8 mouse cellular contexts compared by ENCODE assay signal in the genomic region with DNA sequence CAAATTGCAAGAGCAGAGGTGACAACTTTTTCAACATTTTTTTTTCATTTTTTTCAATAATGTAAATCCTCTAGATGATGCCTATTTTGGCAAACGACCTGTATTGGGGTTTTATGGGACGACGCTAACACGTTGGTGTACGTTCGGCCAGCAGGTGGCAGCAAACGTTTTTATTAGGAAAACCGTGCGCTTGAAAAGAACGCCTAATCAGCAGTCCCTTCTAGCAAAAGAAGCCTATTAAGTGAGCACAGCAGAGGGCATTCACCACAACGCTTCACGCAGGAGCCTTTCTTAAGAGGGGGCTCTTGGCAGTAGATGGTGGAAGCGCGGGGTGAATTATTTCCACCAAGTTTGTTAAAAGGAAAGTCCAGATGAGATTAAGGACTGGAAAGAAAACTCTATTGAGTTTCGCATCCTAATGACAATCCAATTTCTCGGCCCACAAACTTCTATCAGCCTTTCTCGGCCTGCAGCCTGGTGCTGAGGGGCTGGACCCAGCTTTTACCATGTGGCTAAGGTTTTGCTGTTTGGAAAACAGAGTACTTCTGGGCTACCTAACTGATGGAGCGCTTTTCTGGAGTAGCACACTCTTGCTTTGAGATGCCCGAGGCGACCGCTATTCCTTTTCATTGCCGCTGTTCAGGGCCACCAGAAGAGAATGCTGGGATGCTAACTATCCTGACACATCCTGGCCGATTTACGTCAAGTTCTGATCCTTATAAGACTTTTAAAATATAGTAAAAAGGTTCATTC.
DNase-seq lines count a peak whose midpoint lies in the region; ATAC-seq and TF ChIP-seq lines count a peak whose summit lies in the region.

No protein-coding gene starts in this region.

- peak; percentile 87 for TF ChIP-seq CTCF in gastrocnemius, adult 2 months (IDR thresholded peaks at IDR 0.05)
- peak; percentile 81; the same call in 1 of the 2 replicates for TF ChIP-seq CTCF in small intestine, adult 2 months (IDR thresholded peaks at IDR 0.05; ENCODE audit: extremely low read depth, insufficient read length, insufficient replicate concordance, low read depth, low read length)

- no peak overlapping the region for H3K9ac ChIP-seq in intestine, embryonic 14.5 days (ENCODE audit: low read length)
- no peak overlapping the region for H3K9ac ChIP-seq in midbrain, embryonic 11.5 days (ENCODE audit: low read length)

- H3K4me1 ChIP-seq in intestine, embryonic 14.5 days (replicated peaks; ENCODE audit: control insufficient read depth, insufficient read depth, low read length), result no peaks in the 10 kb centered on the region
- no peaks in the 10 kb centered on the region for H3K4me1 ChIP-seq in midbrain, embryonic 11.5 days (ENCODE audit: control insufficient read depth, insufficient read depth, low read length)
- H3K4me1 ChIP-seq in small intestine, adult 2 months (ENCODE audit: control insufficient read depth, insufficient read depth, insufficient read length, low read length), result no peaks in the 10 kb centered on the region

- no peaks in the 10 kb centered on the region for H3K27me3 ChIP-seq in intestine, embryonic 14.5 days (replicated peaks; ENCODE audit: control insufficient read depth, insufficient read depth, low read length)
- H3K27me3 ChIP-seq in midbrain, embryonic 11.5 days (ENCODE audit: control insufficient read depth, insufficient read depth, low read length), result no peaks in the 10 kb centered on the region
- no peaks in the 10 kb centered on the region for H3K27me3 ChIP-seq in small intestine, adult 2 months (ENCODE audit: control insufficient read depth, insufficient read depth, low read length)

- H3K4me3 ChIP-seq in gastrocnemius, adult 2 months, result no peak overlapping the region
- H3K4me3 ChIP-seq in intestine, embryonic 14.5 days (ENCODE audit: low read depth, low read length), result no peak overlapping the region
- no peak overlapping the region for H3K4me3 ChIP-seq in midbrain, embryonic 11.5 days (ENCODE audit: low read depth, low read length)
- no peak overlapping the region for H3K4me3 ChIP-seq in small intestine, adult 2 months (ENCODE audit: low read depth, low read length)

- H3K36me3 ChIP-seq in intestine, embryonic 14.5 days (ENCODE audit: control insufficient read depth, insufficient read depth, low read length), result no peaks in the 10 kb centered on the region
- H3K36me3 ChIP-seq in midbrain, embryonic 11.5 days (ENCODE audit: control insufficient read depth, insufficient read depth, low read length), result no peaks in the 10 kb centered on the region
- no peaks in the 10 kb centered on the region for H3K36me3 ChIP-seq in small intestine, adult 2 months (ENCODE audit: control insufficient read depth, insufficient read depth, low read length)

- no peak overlapping the region for H3K27ac ChIP-seq in gastrocnemius, adult 2 months
- H3K27ac ChIP-seq in intestine, embryonic 14.5 days (ENCODE audit: low read depth), result no peak overlapping the region
- no peak overlapping the region for H3K27ac ChIP-seq in midbrain, embryonic 11.5 days (ENCODE audit: low read depth, low read length)
- H3K27ac ChIP-seq in small intestine, adult 2 months (ENCODE audit: insufficient read depth, low read depth, low read length), result no peak overlapping the region

- WGBS in intestine, embryonic 14.5 days, result 40% methylated on average over 24 of the region's 24 CpGs
- WGBS in midbrain, embryonic 11.5 days, result 29% methylated on average over 24 of the region's 24 CpGs
- 42% methylated on average over 24 of the region's 24 CpGs for WGBS in small intestine, adult 2 months

- no peak for TF ChIP-seq POLR2A in small intestine, adult 2 months (IDR thresholded peaks at IDR 0.05; ENCODE audit: low read depth, low read length)

- DNase-seq in ZHBTc4 (ENCODE audit: low read depth, low spot score), result peak; percentile 82
- peak; percentile 92 to 95 for DNase-seq in cerebellum, postnatal 14 days
- peak; percentile 88 for DNase-seq in gastrocnemius, adult 2 months
- peak; percentile 95 for DNase-seq in intestine, embryonic 14.5 days (ENCODE audit: low spot score)
- DNase-seq in left cerebral cortex, adult 8-10 months (ENCODE audit: low spot score in 2 of 2), result peak; percentile 71 to 85
- peak; percentile 99 for DNase-seq in midbrain, embryonic 11.5 days (ENCODE audit: low spot score, missing footprints)

- intact Hi-C loops in gastrocnemius, adult 2 months (cut with DNase I), result loop anchor here (1.0 to 5.0 kb wide), 5 partner anchors 66 to 591 kb away; a partner anchor contains a TSS

- H3K9me3 ChIP-seq in intestine, embryonic 14.5 days (ENCODE audit: control insufficient read depth, low read length), result no peaks in the 10 kb centered on the region
- H3K9me3 ChIP-seq in midbrain, embryonic 11.5 days (ENCODE audit: control insufficient read depth, low read length), result no peaks in the 10 kb centered on the region

- no peak for ATAC-seq in intestine, embryonic 14.5 days (replicated peaks; ENCODE audit: low FRiP score, low TSS enrichment, low read depth)
- 0 out of 2 replicates have a peak, but pooled peaks have one; percentile 55 for ATAC-seq in midbrain, embryonic 11.5 days (ENCODE audit: low FRiP score)
- ATAC-seq in erythroid progenitor cell, adult 5-6 weeks (replicated peaks; ENCODE audit: low FRiP score, poor library complexity, severe bottlenecking), result no peak

- no peak overlapping the region for H3K4me2 ChIP-seq in intestine, embryonic 14.5 days (ENCODE audit: low read length)
- H3K4me2 ChIP-seq in midbrain, embryonic 11.5 days, result peak overlapping the region; percentile 18; the same call in 1 of the 2 replicates
